Mouse (Mus musculus): ENCODE measurements at regions not wholly inside any gene's neighbourhood (a gene's known extent, or its start where the extent isn't known, plus 50 kb on each side); places are given as distances from the start of the nearest gene placed in this dataset.
"Not testable (repeated sequence)": the region's sequence is repeated elsewhere in the genome, so short reads cannot be mapped to it uniquely, and the experiment has no call there.

- no peak for DNase-seq (ENCODE audit: low spot score)
Measured at GRCm38 (mm10) chr14:36155757-36156156, 61.0 kb downstream of the 4930474N05Rik start.

- no peak for DNase-seq (ENCODE audit: low spot score)
Measured at GRCm38 (mm10) chr14:36156175-36156574, 61.5 kb downstream of the 4930474N05Rik start.

- no peak for DNase-seq (ENCODE audit: low spot score)
Measured at GRCm38 (mm10) chr14:36183701-36184100, 89.0 kb downstream of the 4930474N05Rik start.

GRCm38 (mm10) chr14:36196517-36196916 lies 101.8 kb downstream of the 4930474N05Rik start:
- no peak for DNase-seq (ENCODE audit: low spot score)

GRCm38 (mm10) chr14:36198396-36198795 lies 103.7 kb downstream of the 4930474N05Rik start:
- no peak for DNase-seq (ENCODE audit: low spot score)

GRCm38 (mm10) chr14:36203855-36204254 lies 109.1 kb downstream of the 4930474N05Rik start:
- DNase-seq (ENCODE audit: low spot score), result no peak

GRCm38 (mm10) chr14:36212830-36213229 lies 118.1 kb downstream of the 4930474N05Rik start:
- DNase-seq (ENCODE audit: low spot score), result peak; percentile 13

GRCm38 (mm10) chr14:36245849-36246248 lies 151.1 kb downstream of the 4930474N05Rik start:
- no peak for DNase-seq (ENCODE audit: low spot score)

GRCm38 (mm10) chr14:36262126-36262525 lies 167.4 kb downstream of the 4930474N05Rik start:
- DNase-seq (ENCODE audit: low spot score), result no peak

GRCm38 (mm10) chr14:36283825-36284414 lies 189.2 kb downstream of the 4930474N05Rik start:
- no peak for DNase-seq (ENCODE audit: low spot score)

GRCm38 (mm10) chr14:36288697-36289286 lies 194.1 kb downstream of the 4930474N05Rik start:
- no peak for DNase-seq (ENCODE audit: low spot score)

GRCm38 (mm10) chr14:36310324-36310723 lies 215.6 kb downstream of the 4930474N05Rik start:
- DNase-seq (ENCODE audit: low spot score), result no peak

- DNase-seq (ENCODE audit: low spot score), result not testable (repeated sequence)
Measured at GRCm38 (mm10) chr14:36314673-36315072, 220.0 kb downstream of the 4930474N05Rik start.

GRCm38 (mm10) chr14:36316418-36317111 lies 221.8 kb downstream of the 4930474N05Rik start:
- no peak for DNase-seq (ENCODE audit: low spot score)

GRCm38 (mm10) chr14:36328258-36328891 lies 233.7 kb downstream of the 4930474N05Rik start:
- no peak for DNase-seq (ENCODE audit: low spot score)

- no peak for DNase-seq (ENCODE audit: low spot score)
Measured at GRCm38 (mm10) chr14:36340832-36341231, 246.1 kb downstream of the 4930474N05Rik start.
